Mouse (Mus musculus) megakaryocyte, embryonic 14.5 days (primary cell): ENCODE measurements around the gene Snx29. TPM values are rescaled to one million over a fixed set of nuclear protein-coding genes. Genes with fewer than 3 reads are reported as not detected.
"Not testable (repeated sequence)": the region's sequence is repeated elsewhere in the genome, so short reads cannot be mapped to it uniquely, and the experiment has no call there.

Experiments
- H3K27me3 ChIP-seq: replicated peaks from 2 replicates; pipeline ENCODE3; 2012; ENCODE audit warnings: inconsistent platforms
- H3K36me3 ChIP-seq: replicated peaks from 2 replicates; pipeline ENCODE3; 2012; ENCODE audit warnings: low read length, inconsistent platforms, mixed read lengths
- H3K4me1 ChIP-seq: 2 replicates; pipeline ENCODE4 v1.6.1; 2012; ENCODE audit warnings: inconsistent platforms
- H3K4me3 ChIP-seq: replicated peaks from 2 replicates; pipeline ENCODE3; 2012; ENCODE audit warnings: moderate library complexity, mild to moderate bottlenecking, inconsistent platforms
- H3K9me3 ChIP-seq: 2 replicates; pipeline ENCODE4 v1.6.1; 2012; ENCODE audit warnings: inconsistent platforms
- FLI1 ChIP-seq: IDR thresholded peaks from 2 replicates; pipeline ENCODE4 v1.6.1; 2012; ENCODE audit warnings: low read length, inconsistent platforms, mixed read lengths
- GATA1 ChIP-seq: IDR thresholded peaks from 3 replicates; pipeline ENCODE4 v1.6.1; 2012; ENCODE audit warnings: mixed read lengths, low read length, inconsistent platforms, borderline replicate concordance
- polyA plus RNA-seq: library from polyadenylated mRNA; stranded (reverse); fragments of >175 nt; gene quantifications from 2 replicates; pipeline ENCODE4 v1.2.3, GENCODE M21; 2012; ENCODE audit warnings: low replicate concordance; ENCODE audit not compliant: insufficient read depth

Gene Snx29
- polyA plus RNA-seq, 1 experiment: 3.9 TPM

GRCm38 (mm10) chr16:11441616-11442015 lies 118.9 kb downstream of the Snx29 start:
- Histone ChIP-seq H3K4me1 (peaks cover 80% of the 10 kb centered on the region), H3K36me3 (peaks cover 92% of the 10 kb centered on the region), H3K4me3 (no peak overlapping the region), H3K27me3 (peaks cover 42% of the 10 kb centered on the region), H3K9me3 (no peaks in the 10 kb centered on the region; the same call in 1 of the 2 replicates)
- no peak for TF ChIP-seq GATA1
- TF ChIP-seq FLI1: no peak

- H3K4me3 ChIP-seq: no peak overlapping the region
- H3K36me3 ChIP-seq: peaks cover 92% of the 10 kb centered on the region
- peaks cover 9% of the 10 kb centered on the region for H3K9me3 ChIP-seq
- peaks cover 78% of the 10 kb centered on the region for H3K4me1 ChIP-seq
- H3K27me3 ChIP-seq: peaks cover 47% of the 10 kb centered on the region
- no peak for TF ChIP-seq GATA1
- TF ChIP-seq FLI1: no peak
Measured at GRCm38 (mm10) chr16:11442534-11442933, 119.8 kb downstream of the Snx29 start.

- Histone ChIP-seq H3K9me3 (peaks cover 28% of the 10 kb centered on the region), H3K4me3 (no peak overlapping the region), H3K4me1 (peaks cover 78% of the 10 kb centered on the region), H3K36me3 (peaks cover 93% of the 10 kb centered on the region), H3K27me3 (peaks cover 43% of the 10 kb centered on the region)
- no peak for TF ChIP-seq FLI1
- TF ChIP-seq GATA1: no peak
Measured at GRCm38 (mm10) chr16:11444626-11445025, 121.9 kb downstream of the Snx29 start.

- Histone ChIP-seq H3K4me1 (peaks cover 56% of the 10 kb centered on the region), H3K27me3 (peaks cover 31% of the 10 kb centered on the region), H3K4me3 (peak overlapping the region; percentile 51), H3K36me3 (peaks cover 96% of the 10 kb centered on the region), H3K9me3 (peaks cover 43% of the 10 kb centered on the region)
- TF ChIP-seq FLI1 (no peak), GATA1 (no peak)
Measured at GRCm38 (mm10) chr16:11446977-11447376, 124.3 kb downstream of the Snx29 start.

- TF ChIP-seq GATA1: no peak
- no peak for TF ChIP-seq FLI1
- Histone ChIP-seq H3K27me3 (peaks cover 33% of the 10 kb centered on the region), H3K9me3 (peaks cover 53% of the 10 kb centered on the region), H3K4me1 (peaks cover 52% of the 10 kb centered on the region), H3K4me3 (no peak overlapping the region), H3K36me3 (peaks cover 98% of the 10 kb centered on the region)
Measured at GRCm38 (mm10) chr16:11447905-11448304, 125.2 kb downstream of the Snx29 start.

GRCm38 (mm10) chr16:11448696-11449095 lies 126.0 kb downstream of the Snx29 start:
- H3K36me3 ChIP-seq: peaks cover 98% of the 10 kb centered on the region

GRCm38 (mm10) chr16:11449344-11449743 lies 126.6 kb downstream of the Snx29 start:
- H3K36me3 ChIP-seq: peaks cover 99% of the 10 kb centered on the region
- H3K4me3 ChIP-seq: no peak overlapping the region
- no peak for TF ChIP-seq FLI1
- no peak for TF ChIP-seq GATA1

More at GRCm38 (mm10) chr16:11448696-11449095, 126.0 kb downstream of the Snx29 start:
- Histone ChIP-seq H3K9me3 (peaks cover 61% of the 10 kb centered on the region), H3K4me1 (peaks cover 45% of the 10 kb centered on the region), H3K27me3 (peaks cover 29% of the 10 kb centered on the region)
- peak; percentile 99 for TF ChIP-seq FLI1
- not testable (repeated sequence) for H3K4me3 ChIP-seq

GRCm38 (mm10) chr16:11450626-11451025 lies 127.9 kb downstream of the Snx29 start:
- TF ChIP-seq GATA1 (no peak), FLI1 (no peak)
- Histone ChIP-seq H3K36me3 (peaks cover 100% of the 10 kb centered on the region), H3K9me3 (peaks cover 66% of the 10 kb centered on the region)

More at GRCm38 (mm10) chr16:11449344-11449743, 126.6 kb downstream of the Snx29 start:
- H3K9me3 ChIP-seq: peaks cover 66% of the 10 kb centered on the region
- H3K4me1 ChIP-seq: peaks cover 38% of the 10 kb centered on the region
- peaks cover 27% of the 10 kb centered on the region for H3K27me3 ChIP-seq

GRCm38 (mm10) chr16:11454871-11455270 lies 132.2 kb downstream of the Snx29 start:
- Histone ChIP-seq H3K27me3 (peaks cover 6% of the 10 kb centered on the region), H3K4me3 (no peak overlapping the region), H3K4me1 (peaks cover 58% of the 10 kb centered on the region), H3K9me3 (peaks cover 36% of the 10 kb centered on the region), H3K36me3 (peaks cover 97% of the 10 kb centered on the region)
- TF ChIP-seq GATA1: no peak
- no peak for TF ChIP-seq FLI1

More at GRCm38 (mm10) chr16:11450626-11451025, 127.9 kb downstream of the Snx29 start:
- H3K4me1 ChIP-seq: peaks cover 43% of the 10 kb centered on the region
- H3K4me3 ChIP-seq: no peak overlapping the region
- H3K27me3 ChIP-seq: peaks cover 22% of the 10 kb centered on the region

- H3K36me3 ChIP-seq: peaks cover 95% of the 10 kb centered on the region
- H3K4me1 ChIP-seq: peaks cover 66% of the 10 kb centered on the region
- H3K27me3 ChIP-seq: peaks cover 4% of the 10 kb centered on the region
- H3K4me3 ChIP-seq: no peak overlapping the region
- TF ChIP-seq FLI1: no peak
- no peak for TF ChIP-seq GATA1
- H3K9me3 ChIP-seq: peaks cover 30% of the 10 kb centered on the region
Measured at GRCm38 (mm10) chr16:11455545-11456140, 132.9 kb downstream of the Snx29 start.

GRCm38 (mm10) chr16:11456141-11456645 lies 133.5 kb downstream of the Snx29 start:
- H3K27me3 ChIP-seq: peaks cover 4% of the 10 kb centered on the region
- TF ChIP-seq GATA1 (no peak), FLI1 (no peak)
- H3K4me1 ChIP-seq: peaks cover 72% of the 10 kb centered on the region
- H3K4me3 ChIP-seq: no peak overlapping the region
- H3K9me3 ChIP-seq: peaks cover 27% of the 10 kb centered on the region
- H3K36me3 ChIP-seq: peaks cover 94% of the 10 kb centered on the region
